Mouse (Mus musculus) hematopoietic stem cell, adult 5-6 weeks (primary cell): ENCODE measurements at regions not wholly inside any gene's neighbourhood (a gene's known extent, or its start where the extent isn't known, plus 50 kb on each side); places are given as distances from the start of the nearest gene placed in this dataset.
"Not testable (repeated sequence)": the region's sequence is repeated elsewhere in the genome, so short reads cannot be mapped to it uniquely, and the experiment has no call there.

Source experiments
- ATAC-seq, 2 experiments: fragments of 125-278 bp in 1 of 2; replicated peaks in 1 of 2; 2 replicates each; pipeline ENCODE4 v1.8.0; 2016 to 2017; ENCODE audit warnings: inconsistent platforms in 2 of 2, mild to moderate bottlenecking in 2 of 2, moderate number of reproducible peaks in 2 of 2, low read depth in 1 of 2, moderate TSS enrichment in 1 of 2; ENCODE audit not compliant: low FRiP score in 2 of 2, poor library complexity in 2 of 2, severe bottlenecking in 2 of 2, insufficient read depth in 1 of 2, low TSS enrichment in 1 of 2

DNA sequence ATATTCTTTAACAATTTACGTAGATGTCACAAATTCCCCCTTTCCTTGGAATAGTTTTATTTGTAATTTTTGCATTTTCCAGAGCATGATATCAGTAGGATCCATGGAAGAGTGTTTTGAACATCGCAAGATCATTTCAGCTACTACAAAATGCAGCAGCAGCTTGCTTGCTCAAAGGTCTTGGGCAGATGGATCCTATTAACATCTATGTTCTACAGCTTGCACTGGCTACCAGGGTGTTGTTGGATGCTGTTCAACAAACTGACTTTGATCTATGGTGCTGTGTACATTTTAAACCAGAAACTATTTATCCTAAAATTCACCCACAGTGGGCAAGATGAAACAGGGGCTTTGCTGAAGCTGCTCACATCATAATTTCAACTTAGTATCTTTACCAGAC is 448.5 kb upstream of the Hsf2 start:
- no peak for ATAC-seq

DNA sequence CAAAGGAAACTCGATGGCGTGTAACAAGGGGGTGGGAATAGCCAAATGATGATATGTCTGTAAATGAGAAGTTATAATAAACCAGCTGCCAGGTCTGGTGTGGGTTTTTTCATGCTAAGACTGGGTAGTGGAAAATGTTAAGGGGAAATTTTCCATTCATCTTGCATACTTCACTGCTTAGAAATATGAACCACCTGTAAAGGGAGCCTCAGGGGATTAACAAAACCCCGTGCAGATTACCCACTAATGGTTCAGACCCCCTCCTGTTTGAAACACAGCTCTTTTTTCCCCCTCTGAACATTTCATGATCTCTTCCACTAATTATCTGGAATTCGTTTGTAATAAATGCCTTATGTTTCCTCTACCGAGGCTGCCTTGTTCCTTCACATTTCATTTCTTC is 446.0 kb upstream of the Hsf2 start:
- ATAC-seq = no peak

DNA sequence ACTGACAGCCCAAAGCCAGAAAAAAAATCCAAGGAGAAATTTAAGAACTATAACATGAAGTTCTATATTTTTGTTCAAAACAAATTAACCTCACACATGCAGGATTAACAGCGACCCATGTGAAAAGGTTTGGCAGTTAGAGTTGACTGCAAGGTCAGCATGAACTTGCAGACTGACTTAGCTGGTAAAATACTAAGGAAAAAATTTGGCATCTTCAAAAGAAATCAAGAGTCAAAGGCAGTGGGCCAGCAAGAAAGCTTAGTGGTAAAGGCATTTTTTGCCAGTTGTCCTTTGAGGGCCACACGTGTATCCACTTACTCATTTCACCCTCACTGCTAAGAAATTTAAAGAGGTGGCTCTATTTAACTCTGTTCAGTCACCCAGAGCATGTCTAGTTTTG is 440.2 kb upstream of the Hsf2 start:
- ATAC-seq = no peak

DNA sequence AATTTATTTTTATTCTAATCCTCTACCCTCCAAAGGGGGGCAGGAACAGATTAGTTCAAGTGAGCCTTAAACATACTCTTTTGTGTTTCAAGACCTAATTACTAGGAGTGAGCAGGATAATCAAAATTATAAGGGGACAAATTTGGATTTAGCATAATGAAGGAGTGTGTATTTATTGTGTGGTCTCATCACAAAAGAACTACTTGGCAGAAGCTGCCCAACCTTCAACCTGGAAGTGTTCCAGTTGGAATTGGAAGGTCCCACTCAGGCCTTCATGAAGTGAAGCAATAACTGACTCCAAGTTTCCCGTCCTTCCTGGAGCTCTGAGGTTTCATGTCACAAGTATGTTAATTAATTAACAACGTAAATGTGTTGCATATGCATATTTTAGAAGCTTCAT is 439.3 kb upstream of the Hsf2 start:
- no peak for ATAC-seq

DNA sequence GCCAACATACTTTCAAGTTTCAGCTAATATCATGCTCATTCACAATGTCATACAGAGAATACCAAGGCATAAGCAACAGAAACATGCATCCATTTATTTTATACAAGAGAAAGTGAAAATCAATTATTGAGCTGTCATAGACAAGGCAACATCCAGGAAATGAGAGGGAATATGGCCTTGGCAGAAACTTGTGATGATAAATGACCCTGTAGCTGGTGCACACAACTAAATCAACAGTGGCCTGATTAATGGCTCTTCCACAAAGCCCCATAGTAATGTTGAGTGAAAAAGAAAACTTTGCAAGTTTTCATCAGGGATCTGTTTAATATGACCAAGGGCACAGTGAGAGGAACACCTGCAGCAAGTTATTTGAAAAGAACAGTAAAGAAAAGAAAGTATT is 438.5 kb upstream of the Hsf2 start:
- no peak for ATAC-seq

DNA sequence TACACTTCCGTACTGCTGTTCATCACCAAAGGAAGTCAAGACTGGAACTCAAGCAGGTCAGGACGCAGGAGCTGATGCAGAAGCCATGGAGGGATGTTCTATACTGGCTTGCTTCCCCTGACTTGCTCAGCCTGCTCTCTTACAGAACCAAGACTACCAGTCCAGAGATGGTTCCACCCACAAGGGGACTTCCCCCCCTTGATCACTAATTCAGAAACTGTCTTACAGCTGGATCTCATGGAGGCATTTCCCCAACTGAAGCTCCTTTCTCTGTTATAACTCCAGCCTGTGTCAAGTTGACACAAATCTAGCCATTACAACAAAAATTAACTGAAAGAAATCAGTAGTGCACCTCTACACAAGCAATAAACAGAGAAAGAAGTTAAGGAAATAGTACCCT is 432.8 kb upstream of the Hsf2 start:
- not testable (repeated sequence) for ATAC-seq

DNA sequence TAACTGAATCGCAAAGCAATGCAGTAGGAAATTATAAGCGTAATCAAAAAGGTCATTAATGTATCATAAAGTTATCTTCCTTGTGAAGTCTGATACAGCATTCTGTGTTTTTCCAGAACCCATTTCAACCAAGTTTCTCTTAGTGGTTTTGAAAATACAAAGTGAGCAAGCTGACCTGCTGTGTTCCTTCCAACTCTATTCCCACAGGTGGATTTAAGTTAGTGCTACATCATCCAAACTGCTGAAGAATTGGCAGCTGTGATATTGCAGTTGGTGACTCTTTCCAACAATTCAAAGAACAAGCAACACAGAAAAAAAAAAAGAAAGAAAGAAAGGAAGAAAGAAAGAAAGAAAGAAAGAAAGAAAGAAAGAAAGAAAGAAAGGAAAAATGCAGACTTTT is 396.1 kb upstream of the Hsf2 start:
- ATAC-seq = no peak

DNA sequence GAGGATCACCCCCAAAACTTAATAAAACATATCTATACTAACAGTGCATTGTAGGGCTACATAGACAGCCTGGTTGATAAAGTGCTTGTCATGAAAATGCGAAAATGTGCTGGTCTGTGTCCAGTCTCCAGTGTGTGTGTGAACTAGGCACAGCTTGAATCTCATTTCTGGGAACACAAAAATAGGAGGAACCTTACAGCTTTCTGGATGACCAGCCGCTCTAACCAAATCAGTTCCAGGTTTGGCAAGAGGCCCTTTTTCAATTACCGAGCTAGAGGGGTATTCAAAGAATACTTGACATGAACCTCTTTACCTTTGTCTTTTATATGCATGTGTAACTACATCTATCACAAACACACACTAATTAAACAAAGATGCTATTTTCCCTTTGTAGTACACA is 390.3 kb upstream of the Hsf2 start:
- no peak for ATAC-seq

DNA sequence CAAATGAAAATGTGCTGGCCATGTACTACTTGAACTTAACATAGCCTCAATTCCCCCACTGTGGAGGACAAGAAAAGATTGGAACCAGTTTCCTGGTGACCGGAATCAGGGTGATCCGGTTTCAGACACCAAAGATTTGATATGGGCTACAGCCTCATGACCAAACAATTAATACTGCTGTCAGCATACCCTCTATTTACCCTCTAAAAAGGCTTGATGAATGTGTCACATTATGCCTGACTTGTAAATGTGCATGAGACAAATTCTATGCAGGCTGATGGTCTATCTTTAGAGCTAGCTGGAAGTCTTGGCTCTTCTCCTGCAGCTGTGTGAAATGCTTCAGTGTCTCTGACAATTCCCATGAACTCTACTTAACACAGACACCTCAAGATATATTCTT is 372.8 kb upstream of the Hsf2 start:
- ATAC-seq = no peak

DNA sequence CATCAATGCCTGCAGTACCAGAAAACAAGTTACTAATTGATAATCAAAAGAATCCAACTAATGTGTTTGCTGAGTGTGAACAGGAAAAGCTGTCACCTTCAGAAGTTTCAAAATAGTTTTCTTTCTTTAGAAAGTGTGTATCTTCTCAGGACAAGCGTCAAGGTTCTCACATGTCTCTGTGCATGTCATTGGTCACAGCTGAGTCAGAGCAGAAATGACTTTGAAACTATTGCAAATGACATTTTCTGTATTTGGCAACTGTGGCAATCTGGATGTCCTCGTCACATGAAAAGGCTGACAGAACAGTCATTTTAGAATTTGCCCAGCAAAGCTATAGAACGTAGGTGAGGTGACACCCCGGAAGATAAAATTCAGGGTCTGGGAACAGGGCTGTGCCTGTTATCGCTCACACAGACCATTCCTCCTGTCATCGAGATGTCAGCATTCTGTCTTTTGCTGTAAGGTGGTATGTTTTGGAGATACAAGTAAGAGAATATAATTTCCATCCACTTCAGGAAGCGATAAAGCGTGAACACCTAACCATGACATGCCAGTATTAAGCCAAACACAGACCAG is 371.4 kb upstream of the Hsf2 start:
- no peak for ATAC-seq

DNA sequence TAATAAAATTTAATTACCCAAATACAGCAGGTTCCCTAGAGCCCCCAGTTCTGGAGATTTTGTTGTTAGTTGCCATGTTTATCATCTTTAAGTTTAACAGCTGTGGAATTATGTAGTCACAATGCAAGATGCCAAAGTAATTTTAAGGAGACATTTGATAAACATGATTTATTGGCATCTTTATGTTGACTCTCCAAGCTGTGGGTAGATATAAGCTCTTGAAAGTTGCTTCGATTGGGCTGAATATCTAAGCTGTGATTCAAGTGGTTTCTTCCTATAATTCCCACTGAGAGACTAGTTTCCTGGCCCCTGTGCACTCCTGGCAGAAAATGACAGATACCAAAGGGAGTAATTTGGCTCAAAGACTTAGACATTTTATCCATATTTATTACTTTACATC is 364.7 kb upstream of the Hsf2 start:
- no peak for ATAC-seq

DNA sequence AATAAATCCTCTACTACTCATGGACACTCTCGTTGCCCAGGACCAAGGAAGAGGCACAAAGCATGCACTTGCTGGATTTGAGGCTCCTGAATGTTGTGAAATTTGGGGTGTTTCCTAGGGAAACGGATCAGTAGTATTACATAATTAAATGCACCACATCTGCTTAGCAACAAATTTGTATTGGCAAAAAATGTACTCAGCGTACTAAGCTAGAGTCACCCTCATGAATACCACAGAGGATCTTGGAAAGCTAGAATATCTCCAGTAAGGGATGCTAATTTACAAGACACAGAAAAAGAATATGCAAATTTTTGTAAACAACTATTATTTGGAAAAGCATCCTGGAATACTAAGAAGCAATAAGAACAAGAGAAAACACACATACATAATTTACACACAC is 359.0 kb upstream of the Hsf2 start:
- no peak for ATAC-seq

DNA sequence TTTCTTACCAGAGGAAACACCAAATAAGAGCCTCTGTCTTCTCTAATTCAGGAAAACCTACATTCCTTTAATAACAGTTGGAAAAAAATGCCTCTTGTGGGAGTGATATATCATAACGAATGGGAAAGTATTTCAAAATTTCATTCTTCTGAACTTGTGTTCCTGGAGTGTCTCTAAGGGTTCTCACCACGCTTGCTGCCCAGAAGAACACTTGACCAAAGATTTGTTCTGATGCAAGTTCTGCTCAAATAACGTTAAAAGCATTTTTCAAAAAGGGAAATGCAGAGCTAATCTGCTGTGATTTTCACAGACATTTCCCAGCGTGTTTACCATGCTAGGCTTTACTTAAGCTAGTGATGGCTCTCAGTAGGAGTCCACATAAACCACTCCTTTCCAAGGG is 329.8 kb upstream of the Hsf2 start:
- ATAC-seq = no peak

DNA sequence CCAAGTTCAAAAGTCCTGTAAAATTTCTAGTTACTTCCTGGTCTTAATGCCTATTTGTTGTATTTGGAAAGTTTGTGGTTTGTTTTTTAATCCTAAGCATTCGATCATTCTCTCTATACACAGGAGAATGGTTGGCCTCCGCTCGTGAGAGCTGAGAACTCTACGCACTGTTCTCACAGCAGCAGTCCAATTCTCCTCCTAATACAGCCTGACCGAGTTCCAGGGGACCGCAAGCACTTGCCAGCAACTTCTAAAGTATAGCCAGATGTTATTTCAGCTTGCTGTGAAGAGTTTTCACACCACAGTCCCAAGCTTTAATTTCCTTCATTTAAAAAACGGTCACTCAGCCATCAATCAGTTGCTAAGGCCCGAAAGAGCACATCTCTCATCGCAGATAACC is 329.3 kb upstream of the Hsf2 start:
- ATAC-seq = no peak

DNA sequence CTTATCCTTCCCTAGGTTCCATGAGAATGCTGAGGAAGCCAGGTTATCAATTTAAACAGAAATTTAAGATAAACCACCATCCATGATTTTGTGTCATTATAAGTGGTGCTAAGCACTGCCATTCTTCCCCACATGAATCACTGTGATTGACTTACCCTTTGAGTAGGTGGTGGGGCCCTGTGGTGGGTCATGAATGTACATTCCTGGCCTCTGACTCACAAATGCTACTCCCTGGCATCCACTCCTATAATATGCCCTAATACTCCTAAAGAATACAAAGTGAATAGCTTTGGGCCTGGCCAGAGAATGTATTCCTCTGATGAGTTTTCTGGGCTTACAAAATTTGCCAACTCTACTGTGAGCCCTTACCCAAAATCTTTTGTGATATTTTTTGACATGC is 325.6 kb upstream of the Hsf2 start:
- ATAC-seq = no peak

DNA sequence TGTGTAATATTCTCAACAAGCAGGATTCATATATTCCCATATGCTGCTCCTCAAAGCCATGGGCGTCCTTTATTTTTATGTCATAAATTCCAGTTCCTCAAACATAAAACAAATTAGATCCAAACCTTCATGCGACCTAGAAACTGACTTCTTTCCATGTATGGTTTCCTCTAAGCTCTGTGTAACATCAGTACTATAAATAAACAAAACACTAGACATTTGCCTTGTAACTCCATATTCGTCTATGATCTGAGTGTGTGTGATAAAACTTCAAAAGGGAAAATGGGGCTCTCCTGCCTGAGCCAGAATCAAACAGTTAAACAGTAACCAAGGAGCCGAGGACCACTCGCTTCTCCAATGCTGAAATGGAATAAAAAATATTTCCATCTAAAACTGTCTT is 322.8 kb upstream of the Hsf2 start:
- ATAC-seq = no peak

DNA sequence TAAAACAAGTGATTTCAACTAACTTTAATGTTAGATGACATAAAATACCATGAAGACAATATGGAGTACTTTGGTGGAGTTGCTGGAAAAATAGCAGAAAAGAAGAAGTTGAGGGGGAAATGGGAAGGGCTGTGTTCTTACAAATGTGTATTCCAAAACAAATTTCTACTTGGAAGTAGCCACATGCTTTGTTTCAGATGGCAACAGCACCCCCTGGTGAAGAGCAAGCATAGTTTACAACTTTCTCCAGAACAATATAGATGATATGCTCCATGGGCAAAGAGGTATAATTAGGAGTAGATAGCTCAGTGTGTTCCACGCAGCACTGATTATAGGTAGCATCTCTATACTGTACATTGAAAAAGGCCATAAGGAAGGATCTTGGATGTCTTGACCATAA is 302.6 kb upstream of the Hsf2 start:
- ATAC-seq = peak in 1 of 2 experiments; percentile 62; a peak in 2 of 4 replicates

DNA sequence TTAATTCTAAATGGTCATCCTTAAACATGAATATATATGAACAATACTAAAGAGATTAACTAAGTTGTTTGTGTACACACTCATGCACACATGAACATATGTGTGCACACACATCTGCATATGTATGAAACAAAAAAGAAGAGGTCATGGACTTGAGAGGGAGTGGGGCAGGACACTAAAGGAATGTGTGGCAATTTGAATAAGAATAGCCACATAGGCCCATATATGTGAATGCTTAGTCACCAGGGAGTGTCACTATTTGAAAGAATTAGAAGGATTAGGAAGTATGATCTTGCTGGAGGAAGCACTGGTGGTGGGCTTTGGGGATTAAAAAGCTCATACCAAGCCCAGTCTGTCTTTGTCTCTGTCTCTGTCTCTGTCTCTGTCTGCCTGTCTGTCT is 275.5 kb upstream of the Hsf2 start:
- ATAC-seq = no peak

DNA sequence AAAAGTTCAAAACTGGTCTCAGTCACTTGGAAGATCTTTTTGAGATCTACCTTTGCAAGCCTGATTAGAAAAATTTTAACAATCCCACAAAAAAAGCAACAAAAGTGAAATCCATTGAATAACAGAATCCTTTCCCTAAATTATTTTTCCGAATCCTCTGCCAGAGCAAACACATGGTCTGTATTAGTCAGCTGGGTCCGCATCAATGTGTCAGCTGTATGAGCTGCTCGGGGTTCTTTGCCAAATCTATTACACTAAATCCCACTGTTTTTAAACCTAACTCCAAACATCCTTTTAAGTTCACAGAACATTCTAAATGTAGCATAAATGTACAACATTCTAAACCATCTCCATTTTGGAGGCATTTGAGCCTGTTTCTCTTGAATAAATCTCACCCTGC is 255.1 kb upstream of the Hsf2 start:
- no peak for ATAC-seq

DNA sequence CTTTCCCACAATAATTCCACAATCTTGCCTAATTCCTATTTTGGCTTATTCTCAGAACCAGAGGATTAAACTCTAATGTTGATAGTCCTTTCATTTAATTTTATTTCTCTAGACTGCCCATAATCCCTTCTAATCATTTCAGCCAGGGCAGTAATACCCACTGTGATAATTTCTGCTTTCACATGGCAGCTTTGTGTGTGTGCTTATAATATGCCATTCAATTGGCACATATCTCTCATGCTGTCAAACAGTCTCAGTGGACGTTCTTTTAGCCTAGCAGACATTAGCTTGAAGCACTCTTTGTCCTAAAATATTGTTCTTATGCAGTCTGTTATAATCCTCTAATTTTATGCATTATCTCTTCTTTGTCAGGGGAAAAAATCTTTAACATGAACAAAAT is 205.0 kb upstream of the Hsf2 start:
- no peak for ATAC-seq
